Mouse (Mus musculus): ENCODE results near the gene Hspa12b.
"Not testable (repeated sequence)": the region's sequence is repeated elsewhere in the genome, so short reads cannot be mapped to it uniquely, and the experiment has no call there.

The Hspa12b gene

DNA sequence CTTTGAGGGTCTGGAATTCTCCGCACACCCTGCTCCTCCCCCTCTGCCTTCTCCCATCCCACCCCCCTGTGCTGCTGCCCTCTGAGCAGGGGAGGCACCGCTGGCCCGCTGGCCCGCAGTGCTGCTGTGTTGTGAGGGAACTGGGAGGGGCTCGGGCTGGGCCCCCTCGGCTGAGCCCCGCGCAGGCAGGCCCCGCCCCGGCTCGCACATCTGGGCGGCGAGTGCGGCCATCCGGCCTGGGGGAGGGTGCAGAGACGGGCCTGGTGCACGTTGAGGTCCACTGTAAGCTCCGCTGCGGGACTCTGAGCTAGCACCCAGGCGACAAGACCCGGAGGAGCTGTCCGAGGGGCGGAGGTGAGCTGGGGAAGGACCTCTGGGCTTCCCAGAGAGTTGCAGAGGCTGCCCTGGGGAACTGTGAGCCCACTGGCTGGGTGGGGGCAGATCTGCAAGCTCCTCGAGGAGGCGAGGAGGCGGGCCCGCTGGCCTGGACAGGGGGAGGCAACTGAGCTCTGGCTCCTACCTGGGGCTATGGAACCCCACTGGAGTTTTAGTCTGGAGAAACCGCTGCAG lies at the start of gene Hspa12b:
Gene Hspa12b (plus strand): TSS at position 120 of the 570 bp plus-strand sequence.
- peak; percentile 54 for DNase-seq (ENCODE audit: low spot score)

GRCm38 (mm10) chr2:131080507-131080906 lies 46.6 kb upstream of the Hspa12b start:
- no peak for DNase-seq (ENCODE audit: low spot score)

DNA sequence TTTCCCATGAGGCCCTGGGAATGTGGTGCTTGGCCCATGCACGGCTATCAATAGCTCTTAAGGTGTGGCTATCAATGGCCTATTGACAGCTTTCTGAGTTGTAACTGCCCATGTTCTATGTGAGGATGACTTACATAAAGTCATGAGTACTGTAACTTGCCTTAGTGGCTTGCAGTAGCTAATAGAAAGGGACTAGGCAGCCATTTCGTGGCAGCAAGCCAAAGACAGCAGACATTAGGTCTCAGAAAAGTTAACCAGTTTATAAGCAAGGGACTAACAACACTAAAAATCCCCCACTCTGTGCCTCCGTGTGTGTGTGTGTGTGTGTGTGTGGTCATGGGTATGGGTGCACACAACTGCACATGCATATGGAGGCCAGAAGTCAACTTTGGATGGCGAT lies 42.9 kb upstream of the Hspa12b start:
- DNase-seq (ENCODE audit: low spot score), result no peak

DNA sequence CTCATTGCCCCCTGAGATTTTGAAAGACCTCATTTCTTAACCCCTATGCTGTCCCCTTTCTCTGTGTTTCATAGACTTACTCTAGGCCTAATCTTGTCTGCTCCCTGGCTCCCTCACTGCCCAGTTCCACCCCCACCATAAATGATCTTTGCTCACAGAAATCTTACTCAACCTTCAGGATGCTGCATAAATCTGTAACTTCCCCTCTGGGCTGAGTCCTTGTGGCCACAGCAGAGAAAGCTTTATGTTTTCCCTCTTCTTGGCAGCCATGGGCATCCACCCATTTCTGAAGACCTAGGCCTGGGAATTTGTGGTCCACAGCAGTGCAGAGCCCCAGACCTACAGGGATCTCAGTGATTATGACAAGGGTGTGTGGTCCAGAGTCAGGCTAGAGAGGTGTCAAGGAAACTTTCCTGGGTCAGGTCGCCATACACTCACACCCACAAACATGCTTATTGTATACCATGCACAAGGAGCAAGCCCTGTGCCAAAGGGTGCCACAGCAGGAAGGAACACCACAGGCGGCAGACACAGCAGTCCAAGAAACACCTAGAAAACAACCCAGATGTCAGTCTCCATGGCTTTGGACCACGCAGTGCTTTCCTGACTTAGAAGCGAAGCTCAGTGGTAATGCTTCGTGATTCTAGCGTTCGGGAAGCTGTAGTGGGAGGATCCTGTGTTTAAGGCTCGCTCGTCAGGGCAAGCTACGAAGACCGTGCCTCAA lies 40.3 kb upstream of the Hspa12b start, which contains the start of gene Siglec1:
Gene Siglec1 (minus strand): TSS at position 99 of the 724 bp plus-strand sequence.
- DNase-seq (ENCODE audit: low spot score), result no peak

- DNase-seq (ENCODE audit: low spot score), result no peak
Observed at GRCm38 (mm10) chr2:131088581-131088980, 38.5 kb upstream of the Hspa12b start.

GRCm38 (mm10) chr2:131089634-131090033 lies 37.4 kb upstream of the Hspa12b start:
- DNase-seq (ENCODE audit: low spot score), result no peak

GRCm38 (mm10) chr2:131090852-131091251 lies 36.2 kb upstream of the Hspa12b start:
- DNase-seq (ENCODE audit: low spot score), result no peak

GRCm38 (mm10) chr2:131093577-131093976 lies 33.5 kb upstream of the Hspa12b start:
- DNase-seq (ENCODE audit: low spot score), result no peak

GRCm38 (mm10) chr2:131094823-131095222 lies 32.3 kb upstream of the Hspa12b start:
- DNase-seq (ENCODE audit: low spot score), result peak; percentile 76

- no peak for DNase-seq (ENCODE audit: low spot score)
Observed at GRCm38 (mm10) chr2:131096101-131096795, 30.8 kb upstream of the Hspa12b start.

GRCm38 (mm10) chr2:131097087-131097486 lies 30.0 kb upstream of the Hspa12b start:
- DNase-seq (ENCODE audit: low spot score), result no peak

GRCm38 (mm10) chr2:131101530-131101929 lies 25.6 kb upstream of the Hspa12b start:
- no peak for DNase-seq (ENCODE audit: low spot score)

DNA sequence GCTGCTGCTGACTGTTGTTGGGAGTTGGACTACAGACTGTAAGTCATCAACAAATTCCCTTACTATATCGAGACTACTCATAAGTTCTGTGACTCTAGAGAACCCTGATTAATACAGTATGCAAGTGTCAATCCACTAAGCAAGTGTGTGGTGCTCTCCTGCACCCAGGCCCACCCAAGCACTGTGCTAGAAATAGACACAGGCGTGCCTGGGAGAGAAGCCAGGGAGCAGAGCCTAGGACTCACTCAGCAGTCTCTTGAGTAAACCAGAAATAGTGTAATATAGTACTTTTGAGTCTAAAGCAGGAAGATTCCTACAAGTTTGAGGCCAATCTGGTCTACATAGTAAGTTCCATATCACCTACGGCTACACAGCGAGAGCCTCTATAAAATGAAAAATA lies 23.1 kb upstream of the Hspa12b start:
- no peak for DNase-seq (ENCODE audit: low spot score)

- not testable (repeated sequence) for DNase-seq (ENCODE audit: low spot score)
Observed at GRCm38 (mm10) chr2:131105061-131105460, 22.0 kb upstream of the Hspa12b start.

GRCm38 (mm10) chr2:131105989-131106388 lies 21.1 kb upstream of the Hspa12b start:
- DNase-seq (ENCODE audit: low spot score), result no peak

DNA sequence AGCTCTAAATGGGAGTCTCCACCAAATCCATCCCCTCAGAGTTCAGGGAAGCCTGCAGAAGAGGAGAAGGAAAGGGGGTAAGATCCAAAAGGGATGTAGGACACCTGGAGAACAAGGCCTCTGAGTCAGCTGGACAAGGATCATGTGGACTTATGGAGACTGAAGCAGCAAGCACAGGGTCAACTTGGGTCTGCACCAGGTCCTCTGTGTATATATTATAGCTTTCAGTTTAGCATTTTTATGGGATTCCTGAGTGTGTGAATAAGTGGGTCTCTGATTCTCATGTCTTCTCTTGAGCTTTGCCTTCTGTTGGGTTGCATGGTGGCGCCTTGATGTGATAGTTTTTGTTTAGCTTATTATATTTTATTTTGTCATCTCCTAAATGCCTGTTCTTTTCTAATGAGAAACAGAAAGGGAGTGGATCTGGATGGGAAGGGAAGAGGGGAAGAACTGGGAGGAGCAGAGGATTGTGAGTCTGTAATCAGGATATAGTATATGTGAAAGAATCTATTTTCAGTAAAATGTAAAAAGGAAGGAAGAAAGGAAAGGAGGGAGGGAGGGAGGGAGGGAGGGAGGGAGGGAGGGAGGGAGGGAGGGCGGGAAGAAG lies 8.0 kb upstream of the Hspa12b start:
- DNase-seq (ENCODE audit: low spot score), result no peak

GRCm38 (mm10) chr2:131124166-131124565 lies 2.9 kb upstream of the Hspa12b start:
- no peak for DNase-seq (ENCODE audit: low spot score)

DNA sequence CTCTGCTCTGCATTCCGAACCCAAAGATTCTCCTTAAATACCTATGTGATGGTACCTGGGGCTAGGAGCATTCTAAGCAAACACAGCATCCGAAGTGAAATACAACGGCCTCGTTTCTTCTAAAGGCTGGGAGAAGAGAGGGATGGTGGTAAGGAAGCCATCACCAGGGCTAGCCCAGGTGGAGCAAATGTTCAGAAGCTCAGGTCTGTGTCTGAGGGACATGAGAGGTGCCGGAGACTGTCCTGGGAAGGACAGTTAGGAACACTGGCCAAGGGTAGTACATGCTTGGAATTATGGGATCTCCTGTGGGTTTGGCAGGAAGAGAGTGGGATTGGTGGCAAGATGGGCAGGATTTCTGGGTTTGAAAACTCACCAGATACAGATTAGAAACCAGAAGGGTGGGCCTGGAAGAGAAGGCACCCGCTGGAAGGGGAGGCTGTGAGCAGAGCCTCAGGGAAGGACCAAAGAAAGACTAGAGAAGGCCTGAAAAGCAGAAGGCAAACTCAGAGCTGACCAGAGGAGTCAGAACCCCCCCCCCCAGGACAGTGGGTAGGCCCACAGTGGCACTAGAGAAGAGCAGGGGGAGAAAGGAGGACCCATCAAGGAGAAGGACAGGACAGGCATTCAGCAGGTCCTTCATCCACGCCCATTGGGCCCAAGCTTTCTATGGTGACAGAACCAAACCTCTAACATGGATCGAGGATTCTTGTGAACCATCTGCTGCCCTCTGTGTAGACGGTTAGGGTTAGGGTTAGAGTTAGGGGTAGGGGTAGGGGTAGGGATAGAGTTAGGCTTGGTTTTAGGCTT lies 1.7 kb upstream of the Hspa12b start:
- DNase-seq (ENCODE audit: low spot score), result no peak

- no peak for DNase-seq (ENCODE audit: low spot score)
Observed at GRCm38 (mm10) chr2:131125964-131126815, 890 bp upstream of the Hspa12b start.

GRCm38 (mm10) chr2:131128211-131128610 lies 1.1 kb downstream of the Hspa12b start:
- no peak for DNase-seq (ENCODE audit: low spot score)

DNA sequence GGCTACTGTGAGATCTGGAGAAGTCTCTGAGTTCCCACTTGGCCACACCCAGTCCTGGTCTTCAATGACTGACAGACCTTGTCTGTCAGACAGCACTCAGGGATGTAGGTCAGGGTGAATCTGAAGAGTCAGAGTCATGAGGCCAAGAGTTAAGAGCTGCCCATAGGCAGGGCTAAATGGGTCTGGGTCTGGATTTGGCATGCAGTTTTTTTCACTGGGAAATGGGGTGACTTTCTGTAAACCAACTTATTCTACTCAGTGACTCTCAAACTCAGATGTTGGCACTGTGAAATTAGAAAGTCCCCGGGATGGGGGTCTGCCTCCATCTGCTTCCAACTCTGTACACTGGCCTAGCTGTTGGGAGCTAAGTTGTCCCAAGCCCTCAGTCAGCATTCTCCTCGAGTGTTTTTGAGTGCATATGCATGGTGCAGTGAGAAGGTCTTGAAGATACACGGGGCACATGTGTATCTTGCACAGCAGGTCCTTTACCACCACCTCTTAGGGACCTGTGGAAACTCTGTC lies 1.6 kb downstream of the Hspa12b start:
- DNase-seq (ENCODE audit: low spot score), result no peak
